Mouse (Mus musculus): Measurements from ENCODE around the gene Il16. TPM values are rescaled to one million over a fixed set of nuclear protein-coding genes. Genes with fewer than 3 reads are reported as not detected.

The Il16 gene
- 9.3 and 13.6 TPM in 2 replicates for polyA plus RNA-seq (2021; fragmentation: Nextera tagmentation)
- long read RNA-seq, experiment 1, transcript Il16-203 (7 exons, 3,183 nt), result major isoform, 5 of 16 reads
- long read RNA-seq, experiment 1, partial matches to known transcripts, result 8 of 16 reads
- long read RNA-seq, experiment 1, other reads (novel, unspliced or antisense), result 3 of 16 reads
- long read RNA-seq, experiment 2, transcript Il16-203 (7 exons, 3,183 nt), result major isoform, 17 of 65 reads
- long read RNA-seq, experiment 2, partial matches to known transcripts, result 16 of 65 reads
- long read RNA-seq, experiment 2, other reads (novel, unspliced or antisense), result 32 of 65 reads

DNA sequence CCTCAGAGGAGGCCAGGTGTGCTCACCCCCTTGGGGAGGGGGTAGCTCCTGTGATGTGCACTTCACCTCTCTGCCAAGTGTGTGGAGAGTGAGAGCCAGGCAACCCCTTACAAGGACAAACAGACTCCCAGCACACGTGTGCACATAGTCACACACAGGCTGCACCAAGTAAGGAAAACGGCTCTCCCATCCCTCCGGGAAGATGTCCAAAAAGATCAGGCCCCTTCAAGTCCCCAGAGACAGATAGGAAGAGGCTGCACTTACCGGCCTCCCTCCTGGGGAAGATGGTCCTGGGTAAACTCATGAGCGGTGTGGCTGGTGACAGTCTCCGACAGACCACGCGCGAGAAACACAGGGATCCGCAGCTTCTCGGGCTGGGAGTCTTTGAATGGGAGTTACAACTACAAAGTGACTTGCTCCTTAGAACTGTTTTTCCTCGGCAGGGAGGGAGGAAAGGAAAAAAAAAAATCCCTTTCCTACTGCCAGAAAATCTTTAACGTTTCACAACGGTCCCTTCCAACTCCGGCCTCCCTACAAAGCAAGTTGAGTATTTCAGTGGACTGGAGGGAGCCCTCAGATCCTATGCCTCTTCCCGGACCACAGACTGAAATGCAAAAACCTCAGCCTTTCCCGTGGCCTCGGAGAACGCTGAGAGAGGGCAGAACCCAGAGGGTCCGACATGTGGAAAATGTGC lies at the start of gene Il16:
Gene Il16, minus strand, starts transcription at position 314 of the 694 bp plus-strand sequence.

GRCm38 (mm10) chr7:83794705-83795104 lies 49.2 kb upstream of the Il16 start, which contains the start of gene Cfap161:
Gene Cfap161, minus strand, starts transcription at chr7:83794880.

DNA sequence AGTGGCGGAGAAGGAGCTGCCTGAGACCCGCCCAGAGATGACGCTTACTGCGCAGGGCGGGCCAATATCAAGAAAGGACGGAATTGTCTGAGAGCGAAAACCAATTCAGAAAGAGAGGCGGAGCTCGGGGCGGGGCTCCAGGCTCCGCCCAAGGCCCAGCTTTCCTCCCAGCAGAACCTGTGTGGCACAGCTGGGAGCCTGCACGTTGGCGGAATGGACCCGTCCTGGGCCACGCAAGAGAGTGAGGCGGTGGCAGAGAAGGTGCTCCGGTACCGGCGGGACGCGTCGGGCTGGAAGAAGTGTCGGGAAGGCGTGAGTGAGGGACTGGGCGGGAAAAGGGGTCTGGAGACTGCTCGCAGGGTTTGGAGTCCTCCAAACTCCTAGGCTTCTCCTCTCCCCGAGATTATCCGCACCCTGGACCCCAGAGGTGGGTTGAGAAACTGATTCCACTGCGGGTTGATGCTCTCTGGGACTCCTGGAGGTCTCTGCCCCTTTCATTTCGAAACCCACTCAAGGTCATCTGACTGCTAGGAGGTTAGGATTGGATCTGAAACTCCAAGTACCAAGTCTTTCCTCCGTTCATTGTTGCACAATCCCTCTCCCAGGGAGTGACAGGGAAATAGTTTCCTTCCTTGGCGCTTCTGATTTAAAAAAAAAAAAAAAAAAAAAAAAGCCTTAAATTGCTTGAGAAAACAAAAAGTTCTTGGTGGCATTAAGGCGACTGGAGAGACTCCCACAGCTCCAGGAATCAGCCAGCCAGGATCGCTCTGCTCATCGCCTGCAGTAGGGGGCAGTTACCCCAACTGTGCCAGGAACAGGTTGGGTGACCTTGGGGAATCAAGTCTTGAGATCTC lies 113.5 kb downstream of the Il16 start, which contains the start of gene Stard5:
Gene Stard5, plus strand, starts transcription at position 132 of the 854 bp plus-strand sequence.

Other genes starting within 250 kb of the Il16 start
- 0.04 and 0.11 TPM in 2 replicates for gene Tmc3, start 160.8 kb downstream of the Il16 start, polyA plus RNA-seq (2021; fragmentation: Nextera tagmentation)
- 7.0 and 9.9 TPM in 2 replicates for gene Stard5, start 113.8 kb downstream of the Il16 start, polyA plus RNA-seq (2021; fragmentation: Nextera tagmentation)
- 3.4 and 5.4 TPM in 2 replicates for gene Cfap161, start 49.2 kb upstream of the Il16 start, polyA plus RNA-seq (2021; fragmentation: Nextera tagmentation)
- 1.9 and 2.7 TPM in 2 replicates for gene Tlnrd1, start 138.6 kb upstream of the Il16 start, polyA plus RNA-seq (2021; fragmentation: Nextera tagmentation)
- 72.0 and 86.9 TPM in 2 replicates for gene Mesd, start 138.7 kb upstream of the Il16 start, polyA plus RNA-seq (2021; fragmentation: Nextera tagmentation)